Mouse (Mus musculus) forebrain, embryonic 16.5 days (tissue): ENCODE measurements around the gene Dap3. TPM values are rescaled to one million over a fixed set of nuclear protein-coding genes. Genes with fewer than 3 reads are reported as not detected.
"Not testable (repeated sequence)": the region's sequence is repeated elsewhere in the genome, so short reads cannot be mapped to it uniquely, and the experiment has no call there.

Source experiments
- ATAC-seq: fragments of 200-750 bp; cut with Nextera tagmentation; 2 replicates; pipeline ENCODE4 v1.8.0; 2017; ENCODE audit warnings: mild to moderate bottlenecking, moderate library complexity
- H3K27ac ChIP-seq: fragments of 300-500 bp; sonication (generic); 2 replicates; pipeline ENCODE4 v1.5.1; 2014; ENCODE audit warnings: low read length, control low read depth
- H3K27me3 ChIP-seq: fragments of 300-500 bp; sonication (generic); replicated peaks from 2 replicates; pipeline ENCODE4 v1.6.1; 2014; ENCODE audit warnings: low read length; ENCODE audit not compliant: control insufficient read depth, insufficient read depth
- H3K36me3 ChIP-seq: fragments of 300-500 bp; sonication (generic); 2 replicates; pipeline ENCODE4 v1.6.1; 2014; ENCODE audit not compliant: control insufficient read depth, insufficient read depth
- H3K4me1 ChIP-seq: fragments of 300-500 bp; sonication (generic); replicated peaks from 2 replicates; pipeline ENCODE4 v1.6.1; 2014; ENCODE audit warnings: low read length; ENCODE audit not compliant: control insufficient read depth, insufficient read depth
- H3K4me2 ChIP-seq: fragments of 300-500 bp; sonication (generic); 2 replicates; pipeline ENCODE4 v1.6.1; 2014; ENCODE audit warnings: mild to moderate bottlenecking, low read length, control low read depth
- H3K4me3 ChIP-seq: fragments of 300-500 bp; sonication (generic); replicated peaks from 2 replicates; pipeline ENCODE4 v1.5.1; 2014; ENCODE audit warnings: mild to moderate bottlenecking, low read length, control low read depth
- H3K9ac ChIP-seq: fragments of 300-500 bp; sonication (generic); replicated peaks from 2 replicates; pipeline ENCODE4 v1.6.1; 2014; ENCODE audit warnings: low read depth, low read length, control low read depth
- H3K9me3 ChIP-seq: fragments of 300-500 bp; sonication (generic); 2 replicates; pipeline ENCODE4 v1.6.1; 2016; ENCODE audit warnings: low read length; ENCODE audit not compliant: control insufficient read depth
- WGBS: fragments of 180-500 bp; shearing (Covaris S2); extraction: QIAGEN DNeasy Blood & Tissue Kit; methylation state at CpG from one replicate; pipeline ENCODE4 v1.1.7; 2014; 5-methylcytosine and 5-hydroxymethylcytosine counted together
- polyA plus RNA-seq: library from polyadenylated mRNA; unstranded; fragments of >200 nt; fragmentation: Nextera tagmentation; extraction: Ambion mirVana; gene quantifications from 2 replicates; pipeline ENCODE4 v1.2.1, GENCODE M21; 2015

Dap3 gene
- polyA plus RNA-seq, 1 experiment from 2014 or later = 161 TPM

GRCm38 (mm10) chr3:88918981-88919380 lies 32.0 kb downstream of the Dap3 start:
- no peaks in the 10 kb centered on the region for H3K9me3 ChIP-seq
- peaks cover 22% of the 10 kb centered on the region for H3K36me3 ChIP-seq
- no peaks in the 10 kb centered on the region for H3K27me3 ChIP-seq
- no peak overlapping the region for H3K4me2 ChIP-seq
- H3K4me1 ChIP-seq = peaks cover 5% of the 10 kb centered on the region
- no peak overlapping the region for H3K27ac ChIP-seq
- H3K4me3 ChIP-seq = no peak overlapping the region
- ATAC-seq = no peak
- WGBS = 86% methylated on average over 13 of the region's 13 CpGs
- no peak overlapping the region for H3K9ac ChIP-seq

GRCm38 (mm10) chr3:88914384-88914810 lies 36.6 kb downstream of the Dap3 start:
- Histone ChIP-seq H3K9me3 (no peaks in the 10 kb centered on the region), H3K9ac (peak overlapping the region; percentile 88), H3K4me3 (peak overlapping the region; percentile 77), H3K4me1 (peaks cover 11% of the 10 kb centered on the region), H3K4me2 (peak overlapping the region; percentile 55), H3K27me3 (no peaks in the 10 kb centered on the region), H3K27ac (peak overlapping the region; percentile 79), H3K36me3 (peaks cover 11% of the 10 kb centered on the region)
- 22% methylated on average over 8 of the region's 8 CpGs for WGBS
- no peak for ATAC-seq

- Histone ChIP-seq H3K4me1 (peaks cover 11% of the 10 kb centered on the region), H3K4me2 (peak within 1 kb of the TSS; percentile 85), H3K36me3 (peaks cover 14% of the 10 kb centered on the region), H3K27me3 (no peaks in the 10 kb centered on the region), H3K9ac (peak within 1 kb of the TSS; percentile 88), H3K27ac (peak within 1 kb of the TSS; percentile 79), H3K4me3 (peak within 1 kb of the TSS; percentile 77), H3K9me3 (no peaks in the 10 kb centered on the region)
- WGBS = 0% methylated on average over 62 of the region's 62 CpGs
- ATAC-seq = peak; percentile 99
These were observed 37.2 kb downstream of the Dap3 start, which contains the start of gene Msto1 for GRCm38 (mm10) chr3:88913511-88914383. Gene Msto1 (minus strand): TSS chr3:88913999.

DNA sequence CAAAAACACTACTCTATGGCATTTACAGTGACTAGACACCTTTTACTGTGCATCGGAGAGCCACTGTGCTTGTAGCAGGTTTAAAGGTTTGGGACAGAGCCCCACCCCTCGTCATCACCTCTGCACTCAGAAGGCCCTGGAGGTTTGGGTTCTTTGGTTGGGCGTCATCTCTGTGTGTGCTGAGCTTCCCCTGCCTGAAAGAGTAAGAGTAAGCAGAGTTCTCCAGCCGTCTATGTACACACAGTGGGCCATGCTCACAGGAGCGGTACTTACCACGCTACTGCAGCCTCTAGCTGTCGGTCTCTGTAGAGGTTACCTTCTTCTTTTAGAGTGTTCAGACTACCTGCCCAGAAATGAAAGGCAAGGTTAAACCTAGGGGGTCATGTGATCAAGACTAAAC lies 38.4 kb downstream of the Dap3 start:
- ATAC-seq = no peak
- no peak overlapping the region; the same call in 1 of the 2 replicates for H3K9ac ChIP-seq
- no peak overlapping the region for H3K4me3 ChIP-seq

DNA sequence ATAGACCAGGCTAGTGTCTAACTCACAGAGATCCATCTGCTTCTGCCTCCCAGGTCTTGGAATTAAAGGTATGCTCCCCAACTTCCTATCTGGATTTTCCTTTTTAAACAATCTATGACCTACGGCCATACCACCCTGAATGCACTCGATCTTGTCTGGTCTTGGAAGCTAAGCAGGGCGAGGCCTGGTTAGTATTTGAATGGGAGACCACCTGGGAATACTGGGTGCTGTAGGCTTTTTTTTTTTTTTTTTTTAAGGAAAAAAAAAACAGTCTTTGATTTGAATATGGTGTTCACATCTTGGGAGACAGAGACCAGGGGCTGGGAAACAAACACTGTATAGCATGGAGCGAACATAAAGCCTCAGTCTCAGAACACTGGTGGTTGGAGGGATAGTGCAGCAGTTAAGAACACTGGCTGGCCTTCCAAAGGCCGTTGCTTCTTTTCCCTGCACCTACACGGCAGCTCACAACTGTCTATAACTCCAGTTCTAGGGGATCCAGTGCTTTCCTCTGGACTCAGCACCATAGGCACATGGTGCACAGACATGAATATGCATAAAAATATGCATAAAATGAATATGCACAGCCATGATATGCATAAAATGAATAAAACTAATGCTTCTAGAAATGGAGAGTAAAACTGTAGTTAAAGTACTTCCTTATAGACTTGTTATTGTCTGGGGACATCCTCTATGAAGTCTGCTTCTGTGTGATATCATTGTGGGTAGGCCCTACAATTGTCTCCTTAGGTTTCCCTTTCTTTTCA lies 44.4 kb downstream of the Dap3 start:
- WGBS = 85% methylated on average over 6 of the region's 6 CpGs
- H3K4me2 ChIP-seq = no peak overlapping the region
- no peaks in the 10 kb centered on the region for H3K27me3 ChIP-seq
- ATAC-seq = no peak
- H3K36me3 ChIP-seq = peaks cover 31% of the 10 kb centered on the region
- H3K9ac ChIP-seq = no peak overlapping the region
- no peak overlapping the region for H3K27ac ChIP-seq
- H3K4me3 ChIP-seq = no peak overlapping the region
- no peaks in the 10 kb centered on the region for H3K9me3 ChIP-seq
- H3K4me1 ChIP-seq = no peaks in the 10 kb centered on the region

More for the DNA sequence above, 38.4 kb downstream of the Dap3 start:
- Histone ChIP-seq H3K27ac (no peak overlapping the region), H3K9me3 (no peaks in the 10 kb centered on the region), H3K27me3 (no peaks in the 10 kb centered on the region), H3K4me1 (peaks cover 11% of the 10 kb centered on the region), H3K4me2 (peak overlapping the region; percentile 85), H3K36me3 (peaks cover 16% of the 10 kb centered on the region)
- WGBS = 88% methylated on average over 7 of the region's 7 CpGs

DNA sequence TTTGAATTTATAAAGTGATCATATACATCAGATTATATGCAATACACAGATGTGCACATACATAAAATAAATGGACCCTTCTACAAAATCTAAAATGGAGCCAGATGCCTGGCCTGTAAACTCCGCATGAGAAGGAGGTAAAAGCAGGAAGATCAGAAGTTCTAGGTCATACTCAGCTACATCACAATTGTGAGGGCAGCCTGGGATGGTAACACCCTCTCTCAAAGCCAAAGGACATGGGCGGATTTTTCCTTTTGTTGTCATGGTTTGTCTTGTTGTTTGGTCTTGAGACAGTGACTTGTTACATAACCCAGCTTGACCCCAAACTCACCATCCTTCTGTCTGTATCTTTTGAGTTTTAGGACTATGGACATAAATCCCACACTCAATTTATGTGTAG lies 45.2 kb downstream of the Dap3 start:
- Histone ChIP-seq H3K27me3 (no peaks in the 10 kb centered on the region), H3K4me1 (no peaks in the 10 kb centered on the region), H3K27ac (no peak overlapping the region), H3K9me3 (no peaks in the 10 kb centered on the region), H3K4me2 (no peak overlapping the region), H3K9ac (no peak overlapping the region), H3K4me3 (no peak overlapping the region), H3K36me3 (peaks cover 31% of the 10 kb centered on the region)
- 94% methylated on average over 2 of the region's 2 CpGs for WGBS
- no peak for ATAC-seq

GRCm38 (mm10) chr3:88905209-88905608 lies 45.8 kb downstream of the Dap3 start:
- Histone ChIP-seq H3K9me3 (no peaks in the 10 kb centered on the region), H3K27me3 (no peaks in the 10 kb centered on the region), H3K4me2 (no peak overlapping the region), H3K27ac (no peak overlapping the region), H3K9ac (no peak overlapping the region), H3K4me3 (no peak overlapping the region), H3K4me1 (no peaks in the 10 kb centered on the region), H3K36me3 (peaks cover 28% of the 10 kb centered on the region)
- WGBS = 92% methylated on average over 6 of the region's 6 CpGs
- ATAC-seq = no peak

DNA sequence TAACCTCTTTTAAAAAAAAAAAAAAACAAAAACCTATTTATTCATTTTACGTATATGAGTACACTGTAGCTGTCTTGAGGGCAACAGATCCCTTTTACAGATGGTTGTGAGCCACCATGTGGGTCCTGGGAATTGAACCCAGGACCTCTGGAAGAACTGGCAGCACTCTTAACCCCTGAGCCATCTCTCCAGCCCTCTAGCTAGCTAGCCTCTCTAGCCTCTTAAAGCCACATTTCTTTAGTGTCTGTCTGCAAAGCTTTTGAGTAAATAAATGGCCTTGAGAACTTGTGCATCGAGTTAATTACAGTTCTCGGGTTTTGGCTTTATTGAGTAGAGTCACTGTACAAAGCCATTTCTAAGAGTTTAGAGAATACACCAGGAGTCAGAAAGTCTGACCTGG lies 46.2 kb downstream of the Dap3 start:
- Histone ChIP-seq H3K4me2 (no peak overlapping the region), H3K4me1 (no peaks in the 10 kb centered on the region), H3K9ac (no peak overlapping the region), H3K4me3 (no peak overlapping the region), H3K27me3 (no peaks in the 10 kb centered on the region), H3K9me3 (no peaks in the 10 kb centered on the region), H3K36me3 (peaks cover 24% of the 10 kb centered on the region), H3K27ac (no peak overlapping the region)
- no peak for ATAC-seq
- WGBS = 88% methylated on average over 3 of the region's 3 CpGs

DNA sequence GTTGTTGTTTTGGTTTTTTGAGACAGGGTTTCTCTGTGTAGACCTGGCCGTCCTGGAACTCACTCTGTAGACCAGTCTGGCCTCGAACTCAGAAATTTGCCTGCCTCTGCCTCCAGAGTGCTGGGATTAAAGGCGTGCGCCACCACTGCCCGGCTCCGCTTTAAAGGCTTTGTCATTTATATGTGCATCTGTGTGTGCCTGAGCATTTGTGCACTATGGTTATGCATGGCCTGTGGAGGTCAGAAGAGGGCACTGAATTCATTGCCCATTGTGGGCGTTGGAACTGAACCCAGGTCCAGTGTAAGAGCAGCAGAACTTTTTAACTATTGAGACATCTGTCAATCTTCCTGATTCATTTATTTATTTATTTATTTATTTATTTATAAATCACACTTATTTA lies 58.0 kb downstream of the Dap3 start:
- not testable (repeated sequence) for H3K4me2 ChIP-seq, H3K27me3 ChIP-seq, ATAC-seq, H3K27ac ChIP-seq, H3K4me3 ChIP-seq, H3K4me1 ChIP-seq, H3K36me3 ChIP-seq, H3K9me3 ChIP-seq, H3K9ac ChIP-seq
- 94% methylated on average over 7 of the region's 7 CpGs for WGBS
